Comparison of ENCODE assay signal across 16 mouse cellular contexts in the genomic region with DNA sequence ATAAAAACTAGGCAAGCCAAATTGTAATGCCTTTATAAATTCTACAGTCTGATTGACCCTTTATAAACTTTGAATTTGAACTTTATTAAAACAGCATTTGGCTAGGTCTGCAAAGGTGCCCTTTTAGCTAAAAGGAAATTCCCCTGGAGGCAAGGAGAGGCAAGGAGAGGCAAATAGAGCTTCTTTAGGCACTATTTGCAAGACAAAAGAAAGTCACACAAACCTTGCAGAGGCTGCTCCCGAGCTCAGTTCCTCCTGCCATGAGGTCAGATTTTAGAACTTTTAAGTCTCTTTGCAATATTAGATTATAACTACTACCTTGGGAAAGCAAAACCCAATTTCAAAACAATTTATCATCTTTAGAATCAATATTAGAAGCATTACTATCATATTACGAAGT. TPM values are rescaled to one million over a fixed set of nuclear protein-coding genes. Genes with fewer than 3 reads are reported as not detected.
DNase-seq lines count a peak whose midpoint lies in the region; ATAC-seq and TF ChIP-seq lines count a peak whose summit lies in the region.
"Not testable (repeated sequence)": the region's sequence is repeated elsewhere in the genome, so short reads cannot be mapped to it uniquely, and the experiment has no call there.
"Had no signal": no experiment of that assay in that cellular context is flagged by ENCODE, and none has a peak within 500 bp of the region (broad histone marks: within the 10 kb centered on the region; RNA-seq: fewer than 3 reads in every experiment).

No protein-coding gene starts in this region.

- peaks cover 18% of the 10 kb centered on the region for H3K4me1 ChIP-seq in E14TG2a.4 (replicated peaks; ENCODE audit: low read depth, low read length)
- not testable (repeated sequence) for H3K4me1 ChIP-seq in embryonic facial prominence, embryonic 11.5 days (ENCODE audit: control insufficient read depth, insufficient read depth, low read length); midbrain, embryonic 11.5 days (ENCODE audit: control insufficient read depth, insufficient read depth, low read length)

- H3K4me2 ChIP-seq in embryonic facial prominence, embryonic 11.5 days (ENCODE audit: low read depth, low read length); midbrain, embryonic 11.5 days: not testable (repeated sequence)

- peak overlapping the region; percentile 57; the same call in 1 of the 2 replicates for H3K4me3 ChIP-seq in E14TG2a.4 (replicated peaks; ENCODE audit: low read length)
- H3K4me3 ChIP-seq in embryonic facial prominence, embryonic 11.5 days (ENCODE audit: low read depth, low read length); midbrain, embryonic 11.5 days (ENCODE audit: low read depth, low read length): not testable (repeated sequence)

- not testable (repeated sequence) for H3K27me3 ChIP-seq in E14TG2a.4 (ENCODE audit: insufficient read depth, low read length); midbrain, embryonic 11.5 days (ENCODE audit: control insufficient read depth, insufficient read depth, low read length)
- peaks cover 16% of the 10 kb centered on the region for H3K27me3 ChIP-seq in embryonic facial prominence, embryonic 11.5 days (ENCODE audit: control insufficient read depth, insufficient read depth, low read length)

- H3K36me3 ChIP-seq in E14TG2a.4 (ENCODE audit: insufficient read depth, low read length); embryonic facial prominence, embryonic 11.5 days (replicated peaks; ENCODE audit: control insufficient read depth, insufficient read depth, low read depth, low read length); midbrain, embryonic 11.5 days (ENCODE audit: control insufficient read depth, insufficient read depth, low read length): not testable (repeated sequence)

- 27% methylated on average over 2 of the region's 2 CpGs for WGBS in embryonic facial prominence, embryonic 11.5 days
- WGBS in midbrain, embryonic 11.5 days, result 36% methylated on average over 2 of the region's 2 CpGs

- not testable (repeated sequence) for H3K27ac ChIP-seq in embryonic facial prominence, embryonic 11.5 days (replicated peaks; ENCODE audit: low read depth, low read length); midbrain, embryonic 11.5 days (ENCODE audit: low read depth, low read length)

- DNase-seq in ES-CJ7 (ENCODE audit: low read depth, low spot score), result peak; percentile 80
- peak; percentile 83 for DNase-seq in ZHBTc4 (ENCODE audit: low read depth, low spot score)
- peak; percentile 9 for DNase-seq in embryonic facial prominence, embryonic 11.5 days (ENCODE audit: low spot score)
- peak; percentile 84 for DNase-seq in midbrain, embryonic 11.5 days (ENCODE audit: low spot score, missing footprints)

- not testable (repeated sequence) for ATAC-seq in embryonic facial prominence, embryonic 11.5 days (replicated peaks; ENCODE audit: insufficient number of reproducible peaks, low FRiP score, low TSS enrichment, low read depth); midbrain, embryonic 11.5 days (ENCODE audit: low FRiP score)

- peaks cover 23% of the 10 kb centered on the region for H3K9me3 ChIP-seq in E14TG2a.4 (ENCODE audit: low read length)
- H3K9me3 ChIP-seq in embryonic facial prominence, embryonic 11.5 days (replicated peaks; ENCODE audit: control insufficient read depth, low read length); midbrain, embryonic 11.5 days (ENCODE audit: control insufficient read depth, low read length): not testable (repeated sequence)

- not testable (repeated sequence) for TF ChIP-seq CTCF in E14TG2a.4 (conservative IDR thresholded peaks at IDR 0.05; ENCODE audit: low read length)

- H3K9ac ChIP-seq in embryonic facial prominence, embryonic 11.5 days (replicated peaks; ENCODE audit: low read length); midbrain, embryonic 11.5 days (ENCODE audit: low read length): not testable (repeated sequence)

RNA-seq across cellular contexts. Expression of gene Psg22, which starts 29.5 kb away (rescaled TPM):
- not detected in 2 replicates for polyA plus RNA-seq in embryonic facial prominence, embryonic 11.5 days (2014; fragmentation: Nextera tagmentation; extraction: Ambion mirVana)
- not detected in 2 replicates for polyA plus RNA-seq in midbrain, embryonic 11.5 days (2014; fragmentation: Nextera tagmentation; extraction: Ambion mirVana)
- polyA plus RNA-seq: adrenal gland, adult 2 months; brain, embryonic 14.5 days; CD4-positive, CD25-positive, alpha-beta regulatory T cell, adult 4 months; embryonic facial prominence, embryonic 10.5 days; embryonic facial prominence, embryonic 13.5 days; embryonic facial prominence, embryonic 15.5 days; erythroblast, embryonic 14.5 days; forebrain, embryonic 10.5 days; forebrain, embryonic 12.5 days; forebrain, embryonic 14.5 days; forebrain, embryonic 16.5 days had no signal

RNA-seq across cellular contexts. Expression of gene Psg19, which starts 50.9 kb away (rescaled TPM):
- not detected in 2 replicates for polyA plus RNA-seq in embryonic facial prominence, embryonic 11.5 days (2014; fragmentation: Nextera tagmentation; extraction: Ambion mirVana)
- polyA plus RNA-seq in midbrain, embryonic 11.5 days (2014; fragmentation: Nextera tagmentation; extraction: Ambion mirVana), result not detected in 2 replicates
- polyA plus RNA-seq: adrenal gland, adult 2 months; CD4-positive, CD25-positive, alpha-beta regulatory T cell, adult 4 months; embryonic facial prominence, embryonic 10.5 days; embryonic facial prominence, embryonic 13.5 days; embryonic facial prominence, embryonic 15.5 days; erythroblast, embryonic 14.5 days; forebrain, embryonic 10.5 days; forebrain, embryonic 12.5 days; forebrain, embryonic 14.5 days; forebrain, embryonic 16.5 days had no signal

Comparison
In these comparisons a context has a peak if more than half of its experiments do, and no peak if none do; other contexts are left out.
1. DNase-seq: peak in every context shown above with its lines; median percentile 84 in midbrain, embryonic 11.5 days; 83 in ZHBTc4; 80 in ES-CJ7; 9 in embryonic facial prominence, embryonic 11.5 days.